Mouse (Mus musculus) urinary bladder, adult 2 months (tissue): ENCODE results near the gene Edc4. TPM values are rescaled to one million over a fixed set of nuclear protein-coding genes. Genes with fewer than 3 reads are reported as not detected.

Experiments
- DNase-seq: peaks from one replicate; pipeline ENCODE4 v3.0.0; 2022; ENCODE audit warnings: low spot score
- polyA plus RNA-seq: library from polyadenylated mRNA; depleted of rRNA; stranded (reverse); fragments of >200 nt; gene quantifications from 2 replicates; pipeline ENCODE4 v1.2.3, GENCODE M21; 2012; rRNA removed

Gene Edc4
- polyA plus RNA-seq, 1 experiment = 38.1 TPM

DNA sequence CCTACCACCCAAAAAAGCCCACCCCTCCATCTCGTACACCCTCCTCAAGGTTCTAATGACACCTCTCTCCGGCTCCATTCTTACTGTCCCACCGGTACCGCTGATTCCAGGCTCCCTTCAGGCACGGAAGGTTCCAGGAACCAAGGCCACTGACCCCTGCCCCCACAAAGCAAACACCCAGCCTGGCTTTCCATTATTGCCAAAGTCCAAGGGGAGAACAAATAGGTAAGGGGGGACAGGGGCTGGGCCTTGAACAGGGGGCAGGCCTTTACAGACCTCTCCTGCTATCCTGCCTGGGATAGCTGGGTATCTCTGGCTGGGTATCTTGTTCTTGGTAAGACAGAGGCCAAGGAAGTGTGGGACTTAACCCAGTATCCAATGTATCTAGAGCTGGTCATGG, 61.9 kb downstream of the Edc4 start:
- no peak for DNase-seq

DNA sequence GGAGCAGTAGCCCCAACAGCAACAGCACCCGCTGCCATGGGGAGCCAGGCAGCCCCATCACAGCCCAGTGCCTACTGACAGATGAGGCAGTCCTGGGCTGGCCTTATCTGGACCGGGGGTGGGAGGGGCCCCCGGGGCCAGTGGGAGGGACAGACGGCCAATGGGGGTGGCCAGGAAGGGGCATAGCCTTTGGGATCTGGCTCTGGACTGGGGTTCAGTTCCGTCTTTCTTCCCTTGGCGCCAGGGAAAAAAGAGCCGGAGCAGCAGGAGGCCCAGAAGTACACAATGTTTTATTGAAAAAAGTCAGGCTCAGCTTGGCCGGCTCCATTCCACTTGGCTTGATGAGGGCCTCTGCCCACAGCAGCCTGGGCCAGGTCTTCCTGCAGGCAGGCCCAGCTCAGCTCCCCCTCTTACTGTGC, 62.6 kb downstream of the Edc4 start, which contains the start of gene Lcat:
Lcat (minus strand) TSS at position 62 of the 419 bp plus-strand sequence.
- DNase-seq = no peak

Other genes with a start within 250 kb of the Edc4 start
- gene Ctcf, start 244.3 kb upstream of the Edc4 start, polyA plus RNA-seq = 21.6 and 31.5 TPM in 2 replicates
- gene Agrp, start 243.5 kb upstream of the Edc4 start, polyA plus RNA-seq = 0.27 and 0.89 TPM in 2 replicates
- gene Carmil2, start 194.6 kb upstream of the Edc4 start, polyA plus RNA-seq = 0.53 and 0.61 TPM in 2 replicates
- gene Acd, start 179.8 kb upstream of the Edc4 start, polyA plus RNA-seq = 18.2 and 18.8 TPM in 2 replicates
- gene Pard6a, start 179.7 kb upstream of the Edc4 start, polyA plus RNA-seq = 11.2 and 15.4 TPM in 2 replicates
- gene 4933405L10Rik, start 173.2 kb upstream of the Edc4 start, polyA plus RNA-seq = not detected in 2 replicates
- gene Enkd1, start 172.7 kb upstream of the Edc4 start, polyA plus RNA-seq = 9.6 and 11.5 TPM in 2 replicates
- gene Gfod2, start 122.2 kb upstream of the Edc4 start, polyA plus RNA-seq = 5.2 and 5.9 TPM in 2 replicates
- 17.7 and 18.2 TPM in 2 replicates for gene Ranbp10, start 53.5 kb upstream of the Edc4 start, polyA plus RNA-seq
- gene Tsnaxip1, start 53.1 kb upstream of the Edc4 start, polyA plus RNA-seq = not detected in 2 replicates
- 14.5 and 21.2 TPM in 2 replicates for gene Cenpt, start 27.6 kb upstream of the Edc4 start, polyA plus RNA-seq
- 42.2 and 44.4 TPM in 2 replicates for gene Thap11, start 25.7 kb upstream of the Edc4 start, polyA plus RNA-seq
- 79.8 and 95.3 TPM in 2 replicates for gene Nutf2, start 20.3 kb upstream of the Edc4 start, polyA plus RNA-seq
- gene Nrn1l, start 12.7 kb downstream of the Edc4 start, polyA plus RNA-seq = 1.9 and 2.0 TPM in 2 replicates
- gene Pskh1, start 19.6 kb downstream of the Edc4 start, polyA plus RNA-seq = 30.0 and 32.6 TPM in 2 replicates
- gene Ctrl, start 53.0 kb downstream of the Edc4 start, polyA plus RNA-seq = 1.4 and 1.8 TPM in 2 replicates
- 82.8 and 98.7 TPM in 2 replicates for gene Psmb10, start 57.6 kb downstream of the Edc4 start, polyA plus RNA-seq
- gene Lcat, start 62.5 kb downstream of the Edc4 start, polyA plus RNA-seq = 3.7 and 5.2 TPM in 2 replicates
- 64.3 and 69.6 TPM in 2 replicates for gene Slc12a4, start 85.2 kb downstream of the Edc4 start, polyA plus RNA-seq
- 0.12 and 0.17 TPM in 2 replicates for gene Dpep3, start 98.5 kb downstream of the Edc4 start, polyA plus RNA-seq
- 16.6 and 19.3 TPM in 2 replicates for gene Dus2, start 110.5 kb downstream of the Edc4 start, polyA plus RNA-seq
- gene Dpep2nb, start 125.1 kb downstream of the Edc4 start, polyA plus RNA-seq = 0.06 and 0.07 TPM in 2 replicates
- 10.5 and 11.8 TPM in 2 replicates for gene Ddx28, start 131.0 kb downstream of the Edc4 start, polyA plus RNA-seq
- 15.4 and 19.9 TPM in 2 replicates for gene Nfatc3, start 178.0 kb downstream of the Edc4 start, polyA plus RNA-seq